Mouse (Mus musculus) intestine, embryonic 15.5 days (tissue): Measurements from ENCODE around the gene Apoc2. TPM values are rescaled to one million over a fixed set of nuclear protein-coding genes. Genes with fewer than 3 reads are reported as not detected.

Source experiments
- ATAC-seq: fragments of 200-750 bp; cut with Nextera tagmentation; 2 replicates; pipeline ENCODE4 v1.8.0; 2017; ENCODE audit warnings: moderate TSS enrichment, moderate library complexity
- H3K27ac ChIP-seq: fragments of 300-500 bp; sonication (generic); 2 replicates; pipeline ENCODE4 v1.5.1; 2015; ENCODE audit warnings: mild to moderate bottlenecking, inconsistent platforms
- H3K27me3 ChIP-seq: fragments of 300-500 bp; sonication (generic); replicated peaks from 2 replicates; pipeline ENCODE4 v1.6.1; 2015; ENCODE audit warnings: inconsistent platforms
- H3K36me3 ChIP-seq: fragments of 300-500 bp; sonication (generic); 2 replicates; pipeline ENCODE4 v1.6.1; 2015; ENCODE audit warnings: inconsistent platforms
- H3K4me1 ChIP-seq: fragments of 300-500 bp; sonication (generic); replicated peaks from 2 replicates; pipeline ENCODE4 v1.6.1; 2015; ENCODE audit warnings: inconsistent platforms
- H3K4me2 ChIP-seq: fragments of 300-500 bp; sonication (generic); replicated peaks from 2 replicates; pipeline ENCODE4 v1.6.1; 2015; ENCODE audit warnings: mild to moderate bottlenecking, inconsistent platforms
- H3K4me3 ChIP-seq: fragments of 300-500 bp; sonication (generic); replicated peaks from 2 replicates; pipeline ENCODE4 v1.5.1; 2015; ENCODE audit warnings: inconsistent platforms
- H3K9ac ChIP-seq: fragments of 300-500 bp; sonication (generic); 2 replicates; pipeline ENCODE4 v1.6.1; 2015; ENCODE audit warnings: inconsistent platforms
- H3K9me3 ChIP-seq: fragments of 300-500 bp; sonication (generic); 2 replicates; pipeline ENCODE4 v1.6.1; 2016; ENCODE audit warnings: inconsistent platforms
- WGBS: fragments of 180-500 bp; shearing (Covaris S2); methylation state at CpG from one replicate; pipeline ENCODE4 v1.1.7; 2015; 5-methylcytosine and 5-hydroxymethylcytosine counted together
- polyA plus RNA-seq: library from polyadenylated mRNA; unstranded; fragments of >200 nt; fragmentation: Nextera tagmentation; extraction: Ambion mirVana; gene quantifications from 2 replicates; pipeline ENCODE4 v1.2.1, GENCODE M21; 2015

Gene Apoc2
- polyA plus RNA-seq, 1 experiment from 2014 or later = 164 TPM

DNA sequence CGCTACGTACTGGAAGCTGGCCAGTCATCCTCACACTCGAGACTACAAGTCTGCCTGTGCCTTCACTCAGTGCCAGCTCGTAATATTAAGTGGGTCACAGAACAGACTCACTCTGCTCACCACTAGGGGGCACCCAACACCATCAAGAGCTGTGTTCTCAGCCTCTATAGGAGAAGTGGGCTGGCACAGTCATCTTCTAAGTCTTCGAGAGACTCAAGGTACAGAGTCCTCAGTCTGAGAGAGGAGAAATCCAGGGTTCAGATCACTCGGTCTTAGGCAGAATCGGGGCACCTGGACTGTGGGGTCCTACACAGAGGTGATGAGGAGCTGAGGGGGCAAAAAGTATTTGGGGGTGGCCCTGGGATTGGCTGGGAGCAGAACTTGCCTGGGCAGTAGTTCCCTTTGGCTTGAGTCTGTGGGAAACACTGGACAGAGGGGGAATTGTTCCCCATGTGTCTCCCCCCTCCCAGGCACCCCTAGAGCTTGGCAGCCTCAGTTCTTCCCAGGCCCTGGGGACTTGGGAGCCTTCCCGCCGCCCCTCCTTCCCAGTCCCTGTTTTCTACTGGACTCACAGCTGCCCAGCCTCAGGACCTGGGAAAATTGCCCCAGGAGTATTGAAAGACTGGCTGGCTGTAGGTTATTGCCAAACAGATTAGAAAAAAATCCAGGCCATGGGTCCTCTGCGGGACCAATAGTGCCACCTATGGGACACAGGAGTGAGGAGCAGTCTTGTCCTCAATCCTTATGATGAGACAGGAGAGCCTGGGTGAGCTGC, 8.6 kb downstream of the Apoc2 start:
- 0 out of 2 replicates have a peak overlapping the region, but pooled peaks have one; percentile 7 for H3K4me3 ChIP-seq
- WGBS = 9% methylated on average over 10 of the region's 10 CpGs
- H3K9me3 ChIP-seq = no peaks in the 10 kb centered on the region
- H3K4me2 ChIP-seq = peak overlapping the region; percentile 44
- ATAC-seq = peak; percentile 81
- no peaks in the 10 kb centered on the region for H3K27me3 ChIP-seq
- H3K4me1 ChIP-seq = peaks cover 8% of the 10 kb centered on the region
- peak overlapping the region; percentile 24; the same call in 1 of the 2 replicates for H3K9ac ChIP-seq
- peak overlapping the region; percentile 80 for H3K27ac ChIP-seq
- H3K36me3 ChIP-seq = no peaks in the 10 kb centered on the region

DNA sequence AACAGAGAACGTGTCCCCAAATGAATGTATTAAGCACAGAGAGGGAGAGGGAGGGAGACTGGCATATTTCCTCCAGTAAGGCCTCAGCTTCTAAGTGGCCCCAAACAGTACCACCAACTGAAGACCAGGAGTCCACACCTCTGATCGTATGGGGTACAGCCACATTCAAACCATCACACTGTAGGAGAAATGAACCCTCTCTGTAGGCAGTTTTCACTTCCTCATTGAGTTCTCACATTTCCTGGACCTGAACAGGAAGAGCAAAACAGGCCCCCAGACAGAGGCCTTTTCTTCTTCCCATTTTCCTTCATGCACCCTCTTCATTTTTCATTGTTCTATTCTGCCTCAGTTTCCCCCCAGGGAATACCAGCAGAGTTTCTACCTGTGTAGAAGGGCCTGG, 10.3 kb downstream of the Apoc2 start:
- Histone ChIP-seq H3K9ac (no peak overlapping the region), H3K4me1 (peaks cover 21% of the 10 kb centered on the region), H3K27me3 (no peaks in the 10 kb centered on the region), H3K36me3 (no peaks in the 10 kb centered on the region), H3K9me3 (no peaks in the 10 kb centered on the region), H3K27ac (no peak overlapping the region), H3K4me2 (no peak overlapping the region), H3K4me3 (no peak overlapping the region)
- no peak for ATAC-seq
- 69% methylated on average over 2 of the region's 2 CpGs for WGBS

DNA sequence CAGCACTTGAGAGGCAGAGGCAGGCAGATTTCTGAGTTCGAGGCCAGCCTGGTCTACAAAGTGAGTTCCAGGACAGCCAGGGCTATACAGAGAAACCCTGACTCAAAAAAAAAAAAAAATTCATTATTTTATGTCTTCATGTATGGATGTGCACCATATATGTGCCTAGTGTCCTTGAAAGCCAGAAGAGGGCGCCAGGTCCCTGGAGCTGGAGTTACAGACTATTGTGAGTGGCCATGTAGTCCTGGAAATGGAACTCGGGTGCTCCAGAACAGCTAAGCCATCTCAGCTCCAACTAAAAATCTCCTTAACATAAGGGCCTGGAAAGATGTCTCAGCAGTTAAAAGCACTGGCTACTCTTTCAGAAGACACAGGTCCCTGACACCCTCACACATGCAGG, 11.0 kb downstream of the Apoc2 start:
- Histone ChIP-seq H3K4me2 (no peak overlapping the region), H3K4me1 (peaks cover 21% of the 10 kb centered on the region), H3K4me3 (no peak overlapping the region), H3K27ac (no peak overlapping the region), H3K9me3 (no peaks in the 10 kb centered on the region), H3K36me3 (no peaks in the 10 kb centered on the region), H3K27me3 (no peaks in the 10 kb centered on the region), H3K9ac (no peak overlapping the region)
- 64% methylated on average over 3 of the region's 3 CpGs for WGBS
- no peak for ATAC-seq

DNA sequence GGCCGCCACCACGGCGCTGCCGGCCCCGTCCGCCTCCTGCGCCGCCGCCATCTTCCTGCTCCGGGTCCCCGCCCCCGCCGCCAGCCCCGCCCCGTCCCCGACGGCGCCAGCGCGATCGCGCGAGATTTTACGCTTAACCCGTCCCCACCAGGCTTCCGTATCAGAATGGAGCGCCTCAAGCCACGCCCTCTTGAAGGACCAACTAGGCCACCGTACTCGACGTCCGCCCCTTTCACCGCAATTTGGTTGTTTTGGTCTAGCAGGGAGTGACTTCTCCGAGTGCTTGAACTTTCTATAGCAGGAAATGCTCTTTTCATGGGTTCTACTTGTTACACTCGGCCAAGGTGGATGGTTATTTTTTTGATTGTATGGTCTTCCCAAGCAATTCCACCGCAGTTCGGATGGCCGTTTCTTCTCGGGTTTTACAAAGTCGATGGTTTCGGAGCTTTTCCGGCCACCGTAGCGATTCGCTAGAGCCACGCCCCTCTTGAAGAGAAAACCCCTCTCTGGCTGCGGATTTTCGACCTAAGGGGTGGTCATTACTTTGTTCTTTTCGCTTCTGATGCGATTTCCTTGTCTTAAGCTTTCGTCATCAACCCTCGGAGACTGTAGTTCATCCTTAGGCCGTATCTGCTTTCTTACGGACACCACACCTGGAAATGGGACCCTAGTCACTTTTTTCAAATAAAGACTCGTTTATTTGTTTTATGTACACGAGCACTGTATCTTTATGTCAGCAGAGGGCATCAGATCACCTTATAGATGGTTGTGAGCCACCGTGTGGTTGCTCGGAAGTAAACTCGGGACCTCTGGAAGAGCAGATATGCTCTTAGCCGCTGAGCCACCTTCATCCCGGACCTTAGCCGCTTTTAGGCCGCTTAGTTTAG, 12.5 kb downstream of the Apoc2 start, which contains the start of gene Clptm1:
Gene Clptm1, minus strand, starts transcription at position 79 of the 887 bp plus-strand sequence.
- under 1% methylated on average over 63 of the region's 63 CpGs for WGBS
- Histone ChIP-seq H3K9me3 (no peaks in the 10 kb centered on the region), H3K27ac (peak within 1 kb of the TSS; percentile 88), H3K36me3 (no peaks in the 10 kb centered on the region), H3K4me1 (peaks cover 21% of the 10 kb centered on the region), H3K27me3 (no peaks in the 10 kb centered on the region), H3K4me2 (peak within 1 kb of the TSS; percentile 72), H3K9ac (peak within 1 kb of the TSS; percentile 86), H3K4me3 (peak within 1 kb of the TSS; percentile 95)
- ATAC-seq = peak; percentile 87

DNA sequence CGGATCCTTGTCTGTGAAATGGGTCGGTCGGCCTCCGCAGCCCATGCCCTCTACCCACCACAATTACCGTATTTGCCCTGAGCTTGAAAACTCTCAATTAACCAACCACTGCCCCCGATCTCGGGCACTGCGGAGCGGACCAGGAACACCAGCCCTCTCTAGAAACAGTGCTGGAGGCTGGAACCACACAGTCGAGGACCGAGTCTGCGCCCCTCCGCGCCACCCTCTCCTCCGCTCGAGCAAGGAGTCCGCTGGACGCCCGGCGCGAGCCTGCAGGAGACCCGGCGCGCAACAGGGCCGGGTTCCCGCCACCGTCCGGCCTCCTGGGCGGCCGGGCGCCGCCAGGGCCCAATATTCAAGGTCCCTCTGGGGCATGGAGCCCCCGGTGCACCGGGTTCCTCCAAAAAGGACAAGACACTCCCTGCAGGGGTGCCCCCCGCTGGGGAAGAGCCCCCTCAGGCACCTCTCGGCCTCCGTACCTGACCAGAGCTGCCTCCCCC, 13.2 kb downstream of the Apoc2 start:
- H3K4me2 ChIP-seq = peak overlapping the region; percentile 72
- no peaks in the 10 kb centered on the region for H3K27me3 ChIP-seq
- H3K9me3 ChIP-seq = no peaks in the 10 kb centered on the region
- under 1% methylated on average over 37 of the region's 37 CpGs for WGBS
- ATAC-seq = peak; percentile 52
- H3K4me3 ChIP-seq = peak overlapping the region; percentile 95
- peak overlapping the region; percentile 88; the same call in 1 of the 2 replicates for H3K27ac ChIP-seq
- peak overlapping the region; percentile 86 for H3K9ac ChIP-seq
- H3K36me3 ChIP-seq = no peaks in the 10 kb centered on the region
- peaks cover 21% of the 10 kb centered on the region for H3K4me1 ChIP-seq

DNA sequence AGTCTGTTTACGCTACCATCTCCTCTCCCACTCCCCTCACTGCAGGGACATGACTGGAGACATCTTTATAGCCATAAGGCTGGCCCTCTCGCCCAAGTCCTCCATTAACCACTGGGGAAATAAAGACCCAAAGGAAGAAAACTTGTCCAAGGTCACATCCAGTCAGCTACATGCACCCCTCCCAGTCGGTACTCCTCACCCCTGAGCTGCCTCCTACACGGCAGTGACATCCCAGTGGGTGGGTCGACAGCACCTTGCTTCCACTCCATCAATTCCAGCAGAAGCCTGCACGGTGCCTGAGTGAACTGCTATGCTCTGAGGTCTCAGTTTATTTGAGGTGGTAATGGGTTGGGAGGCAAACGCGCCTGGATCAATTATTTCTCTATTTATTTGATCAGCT, 13.8 kb downstream of the Apoc2 start:
- Histone ChIP-seq H3K27ac (no peak overlapping the region), H3K9ac (peak overlapping the region; percentile 86), H3K4me2 (peak overlapping the region; percentile 72), H3K27me3 (no peaks in the 10 kb centered on the region), H3K36me3 (no peaks in the 10 kb centered on the region), H3K4me1 (peaks cover 17% of the 10 kb centered on the region), H3K4me3 (peak overlapping the region; percentile 95), H3K9me3 (no peaks in the 10 kb centered on the region)
- no peak for ATAC-seq
- 9% methylated on average over 8 of the region's 8 CpGs for WGBS

DNA sequence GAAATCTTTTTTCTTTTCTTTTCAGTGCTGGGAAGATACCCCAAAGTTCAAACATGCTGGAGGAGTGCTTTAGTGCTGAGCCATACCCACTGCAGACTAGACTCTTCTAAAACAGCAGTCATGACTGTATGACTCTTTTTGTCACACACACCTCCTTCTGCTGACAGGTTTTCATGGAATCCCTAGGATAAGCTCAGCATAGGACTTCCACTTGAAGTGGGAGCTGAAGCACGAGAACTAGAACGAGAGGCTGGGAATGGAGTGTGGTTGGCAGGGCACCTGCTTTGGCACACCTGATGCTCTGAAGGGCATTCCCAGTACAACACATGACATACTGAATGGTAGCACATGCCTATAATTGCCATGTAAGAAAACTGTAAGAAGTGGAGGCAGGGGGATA, 25.1 kb downstream of the Apoc2 start:
- 96% methylated on average over 2 of the region's 2 CpGs for WGBS
- ATAC-seq = no peak
- Histone ChIP-seq H3K36me3 (peaks cover 65% of the 10 kb centered on the region), H3K4me1 (no peaks in the 10 kb centered on the region), H3K9ac (no peak overlapping the region), H3K9me3 (no peaks in the 10 kb centered on the region), H3K27me3 (no peaks in the 10 kb centered on the region), H3K27ac (no peak overlapping the region), H3K4me3 (no peak overlapping the region), H3K4me2 (no peak overlapping the region)

DNA sequence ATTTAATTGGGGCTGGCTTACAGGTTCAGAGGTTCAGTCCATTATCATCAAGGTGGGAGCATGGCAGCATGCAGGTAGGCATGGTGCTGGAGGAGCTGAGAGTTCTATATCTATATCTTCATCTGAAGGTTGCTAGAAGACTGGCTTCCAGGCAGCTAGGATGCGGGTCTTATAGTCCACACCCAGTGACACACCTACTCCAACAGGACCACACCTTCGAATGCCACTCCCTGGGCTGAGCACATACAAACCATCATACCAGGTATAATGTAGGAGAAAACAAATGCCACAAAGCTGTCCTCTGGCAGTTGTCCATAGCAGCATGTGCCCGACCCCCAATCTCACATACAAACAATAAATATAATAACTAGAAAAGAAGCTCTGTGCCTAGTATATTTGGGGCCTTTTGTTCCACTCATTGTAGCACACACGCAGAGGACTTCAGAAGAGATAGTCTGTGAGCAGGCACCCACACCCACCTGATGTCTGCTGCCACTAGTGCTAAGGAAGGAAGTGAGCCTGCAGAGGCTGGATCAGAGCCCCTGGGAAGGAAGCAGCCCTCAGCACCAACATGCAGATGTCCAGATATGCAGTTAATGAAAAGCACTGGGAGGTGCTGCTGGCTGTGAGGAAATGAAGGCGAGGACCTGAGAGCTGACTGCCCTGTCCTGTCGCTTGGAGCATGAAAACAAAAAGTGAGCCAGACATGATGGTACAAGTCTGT, 26.5 kb downstream of the Apoc2 start:
- Histone ChIP-seq H3K4me2 (no peak overlapping the region), H3K4me3 (no peak overlapping the region), H3K9ac (no peak overlapping the region), H3K36me3 (peaks cover 70% of the 10 kb centered on the region), H3K27ac (no peak overlapping the region), H3K4me1 (no peaks in the 10 kb centered on the region), H3K9me3 (no peaks in the 10 kb centered on the region), H3K27me3 (no peaks in the 10 kb centered on the region)
- no peak for ATAC-seq
- WGBS = 86% methylated on average over 6 of the region's 6 CpGs

DNA sequence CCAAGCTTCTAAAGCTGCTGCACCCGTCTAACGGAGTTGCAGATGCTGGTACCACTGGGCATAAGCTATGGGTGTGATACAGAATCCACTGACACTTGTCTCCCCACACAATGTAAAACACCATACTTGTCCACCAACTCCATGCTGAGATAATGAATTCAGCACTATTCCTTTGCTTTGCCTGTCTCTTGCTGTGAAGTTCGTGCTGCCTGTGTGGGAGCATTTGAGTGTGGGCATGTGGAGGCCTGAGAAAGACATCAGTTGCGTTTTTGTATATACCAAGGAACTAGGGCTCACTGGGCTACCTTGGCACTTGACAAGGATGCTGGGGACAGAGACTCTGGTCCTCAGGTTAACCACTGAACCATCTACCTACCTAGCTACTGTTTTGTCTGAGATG, 36.5 kb downstream of the Apoc2 start:
- no peaks in the 10 kb centered on the region for H3K9me3 ChIP-seq
- no peak for ATAC-seq
- no peak overlapping the region for H3K27ac ChIP-seq
- no peaks in the 10 kb centered on the region for H3K27me3 ChIP-seq
- H3K4me2 ChIP-seq = no peak overlapping the region
- H3K36me3 ChIP-seq = peaks cover 78% of the 10 kb centered on the region
- 91% methylated on average over 4 of the region's 4 CpGs for WGBS
- H3K4me1 ChIP-seq = no peaks in the 10 kb centered on the region
- H3K9ac ChIP-seq = no peak overlapping the region
- H3K4me3 ChIP-seq = no peak overlapping the region

DNA sequence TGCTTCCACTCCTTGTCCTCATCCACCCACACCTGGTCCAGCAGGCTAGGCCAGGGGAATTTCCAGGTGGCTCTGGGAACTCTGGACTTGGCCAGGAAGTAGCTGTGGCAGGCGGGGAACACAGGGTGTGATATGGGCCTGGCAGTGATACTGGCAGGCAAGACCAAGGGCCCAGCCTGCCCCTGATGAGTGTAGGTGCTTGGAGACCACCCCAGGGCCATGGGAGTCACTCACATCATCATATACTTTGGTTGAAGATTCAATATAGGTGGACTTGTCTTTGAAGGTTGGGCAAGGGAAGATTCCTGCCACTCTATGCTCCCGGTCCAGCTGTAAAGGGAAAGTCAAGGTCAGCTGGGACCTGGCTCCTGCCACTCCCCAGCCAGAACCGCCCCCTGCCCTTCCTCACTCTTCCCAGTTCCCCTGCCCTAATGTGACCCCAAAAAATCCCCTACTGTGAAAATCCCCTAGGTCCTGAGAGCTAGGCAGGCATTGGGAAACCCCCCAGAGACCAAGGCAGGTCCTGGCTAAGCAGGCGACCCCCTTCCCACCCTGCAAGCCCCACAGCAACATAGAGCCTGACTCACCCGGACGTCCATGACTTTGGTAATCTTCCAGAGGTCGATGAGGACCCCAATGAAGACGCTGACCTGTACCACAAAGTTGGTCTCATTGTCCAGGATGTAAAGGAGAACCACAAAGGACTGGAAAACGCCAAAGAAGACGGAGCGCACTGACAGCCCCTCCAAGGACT, 42.5 kb downstream of the Apoc2 start:
- H3K27me3 ChIP-seq = no peaks in the 10 kb centered on the region
- no peaks in the 10 kb centered on the region for H3K9me3 ChIP-seq
- H3K36me3 ChIP-seq = peaks cover 62% of the 10 kb centered on the region
- ATAC-seq = no peak
- no peaks in the 10 kb centered on the region for H3K4me1 ChIP-seq
- no peak overlapping the region for H3K9ac ChIP-seq
- H3K27ac ChIP-seq = no peak overlapping the region
- no peak overlapping the region for H3K4me3 ChIP-seq
- no peak overlapping the region for H3K4me2 ChIP-seq
- WGBS = 83% methylated on average over 11 of the region's 11 CpGs

DNA sequence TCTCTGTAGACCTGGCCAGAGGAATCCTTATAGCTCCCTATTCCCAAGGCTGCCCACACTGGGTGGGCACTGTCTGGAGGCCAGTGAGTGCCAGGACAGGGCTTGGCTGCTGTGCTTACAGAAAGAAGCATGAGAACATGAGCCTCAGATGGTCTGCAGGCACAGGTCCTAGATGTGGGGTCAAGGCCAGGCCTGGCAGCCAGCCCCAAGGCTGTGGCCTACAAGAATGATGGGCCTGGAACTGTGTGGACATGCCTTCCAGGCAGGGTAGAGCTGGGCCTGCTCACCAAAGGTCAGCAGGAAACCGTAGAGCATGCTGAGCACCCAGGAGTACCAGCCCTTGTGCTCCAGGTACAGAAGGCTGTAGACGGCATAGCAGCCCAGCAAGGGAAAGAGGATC, 43.1 kb downstream of the Apoc2 start:
- H3K36me3 ChIP-seq = peaks cover 61% of the 10 kb centered on the region

More for the DNA sequence above, 43.1 kb downstream of the Apoc2 start:
- H3K4me2 ChIP-seq = no peak overlapping the region
- no peaks in the 10 kb centered on the region for H3K27me3 ChIP-seq
- no peak for ATAC-seq
- no peaks in the 10 kb centered on the region for H3K9me3 ChIP-seq
- 86% methylated on average over 2 of the region's 2 CpGs for WGBS
- no peak overlapping the region for H3K27ac ChIP-seq
- H3K9ac ChIP-seq = no peak overlapping the region
- H3K4me3 ChIP-seq = no peak overlapping the region
- no peaks in the 10 kb centered on the region for H3K4me1 ChIP-seq
